Mouse (Mus musculus) pancreas, adult 10 weeks (tissue): Measurements from ENCODE around the gene Pogk. TPM values are rescaled to one million over a fixed set of nuclear protein-coding genes. Genes with fewer than 3 reads are reported as not detected.

Source experiments
- polyA plus RNA-seq: library from polyadenylated mRNA; stranded (reverse); fragments of 350-450 nt; fragmentation: Illumina TruSeq; extraction: RNeasy Lipid Tissue Mini Kit (QIAGEN cat#74804); gene quantifications from one replicate; pipeline ENCODE4 v1.2.3, GENCODE M21; 2015; ENCODE audit warnings: low read depth, low replicate concordance; ENCODE audit not compliant: insufficient read depth

Gene Pogk
- 2.8 TPM for polyA plus RNA-seq

DNA sequence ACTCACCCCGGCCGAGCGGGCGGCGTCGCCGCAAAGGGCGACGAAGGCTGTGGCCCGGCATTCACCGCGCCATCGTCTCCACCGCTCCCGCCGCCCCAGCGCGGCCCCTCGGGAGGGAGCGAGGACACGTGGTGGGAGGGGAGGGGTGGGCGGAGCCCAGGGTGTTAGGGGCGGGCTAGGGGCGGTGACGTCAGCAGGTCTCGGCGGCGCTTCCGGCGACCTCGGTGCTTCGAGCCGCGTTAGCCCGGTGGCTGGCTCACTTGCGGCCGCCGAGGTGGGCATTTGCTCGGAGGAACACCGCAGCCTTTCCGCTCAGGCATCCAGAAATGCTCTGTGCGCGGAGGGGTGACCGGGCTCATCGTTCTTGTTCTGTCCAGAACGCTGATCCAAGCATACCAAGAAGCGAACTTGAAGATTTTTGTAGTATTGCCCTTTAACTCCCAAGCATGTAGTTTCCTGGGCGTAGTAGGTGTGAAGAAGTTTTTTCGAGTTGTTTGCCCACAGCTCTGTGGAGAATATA, at the start of gene Pogk:
Gene Pogk (minus strand): TSS at position 163 of the 520 bp plus-strand sequence.

DNA sequence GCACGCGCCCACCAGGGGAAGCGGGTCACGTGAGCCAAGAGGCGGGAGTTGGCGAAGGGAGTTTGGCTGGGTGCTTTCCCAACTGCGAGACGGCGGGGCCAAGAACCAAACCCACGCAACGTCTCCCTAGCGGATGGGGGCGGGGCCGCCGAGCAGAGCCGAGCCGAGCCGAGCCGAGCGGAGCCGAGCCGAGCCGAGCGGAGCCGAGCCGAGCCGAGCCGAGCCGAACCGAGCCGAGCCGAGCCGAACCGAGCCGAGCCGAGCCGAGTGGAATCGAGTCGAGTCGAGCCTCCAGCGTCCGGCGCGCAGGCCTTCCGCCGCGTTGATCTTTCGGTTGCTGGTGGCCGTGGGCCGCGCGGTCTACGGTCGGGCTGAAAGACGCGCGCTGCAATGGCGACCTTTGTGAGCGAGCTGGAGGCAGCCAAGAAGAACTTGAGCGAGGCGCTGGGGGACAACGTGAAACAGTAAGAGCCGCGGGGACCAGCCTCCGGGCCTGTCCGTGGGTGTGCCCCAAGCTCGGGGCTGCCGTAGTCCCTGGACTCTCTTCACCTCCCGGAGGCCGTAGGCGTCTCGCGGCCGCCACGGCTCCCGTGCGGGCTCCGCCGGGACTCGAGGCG, 30.5 kb downstream of the Pogk start, which contains the start of gene Tada1:
Gene Tada1 (plus strand): TSS at position 85 of the 617 bp plus-strand sequence.

Other genes with a start within 250 kb of the Pogk start
- not detected for gene Mael, start 171.1 kb downstream of the Pogk start, polyA plus RNA-seq
- gene Ildr2, start 155.7 kb downstream of the Pogk start, polyA plus RNA-seq, result 3.5 TPM
- gene Tada1, start 30.8 kb downstream of the Pogk start, polyA plus RNA-seq, result 5.9 TPM
- not detected for gene Gm4846, start 87.7 kb upstream of the Pogk start, polyA plus RNA-seq
- gene Gm4847, start 237.8 kb upstream of the Pogk start, polyA plus RNA-seq, result not detected